Mouse (Mus musculus) kidney, embryonic 14.5 days (tissue): ENCODE data around the gene Zcchc7. TPM values are rescaled to one million over a fixed set of nuclear protein-coding genes. Genes with fewer than 3 reads are reported as not detected.

ENCODE experiments used
- ATAC-seq: fragments of 200-750 bp; cut with Nextera tagmentation; 2 replicates; pipeline ENCODE4 v1.8.0; 2017; ENCODE audit warnings: moderate number of reproducible peaks, mild to moderate bottlenecking, moderate TSS enrichment, moderate library complexity; ENCODE audit not compliant: low FRiP score, low TSS enrichment
- H3K27ac ChIP-seq: fragments of 300-500 bp; sonication (generic); 2 replicates; pipeline ENCODE4 v1.5.1; 2014; ENCODE audit warnings: low read depth, mild to moderate bottlenecking, low read length, moderate library complexity, mixed read lengths
- H3K27me3 ChIP-seq: fragments of 300-500 bp; sonication (generic); 2 replicates; pipeline ENCODE4 v1.6.1; 2014; ENCODE audit warnings: mild to moderate bottlenecking, low read length; ENCODE audit not compliant: control insufficient read depth, insufficient read depth
- H3K36me3 ChIP-seq: fragments of 300-500 bp; sonication (generic); 2 replicates; pipeline ENCODE4 v1.6.1; 2014; ENCODE audit warnings: low read length, mixed read lengths; ENCODE audit not compliant: control insufficient read depth, insufficient read depth
- H3K4me1 ChIP-seq: fragments of 300-500 bp; sonication (generic); 2 replicates; pipeline ENCODE4 v1.6.1; 2014; ENCODE audit warnings: low read length, mixed read lengths; ENCODE audit not compliant: control insufficient read depth, insufficient read depth
- H3K4me2 ChIP-seq: fragments of 300-500 bp; sonication (generic); replicated peaks from 2 replicates; pipeline ENCODE4 v1.6.1; 2014; ENCODE audit warnings: low read depth, mild to moderate bottlenecking, low read length
- H3K4me3 ChIP-seq: fragments of 300-500 bp; sonication (generic); 2 replicates; pipeline ENCODE4 v1.5.1; 2014; ENCODE audit warnings: mild to moderate bottlenecking, low read length
- H3K9ac ChIP-seq: fragments of 300-500 bp; sonication (generic); 2 replicates; pipeline ENCODE4 v1.6.1; 2014; ENCODE audit warnings: low read depth, mild to moderate bottlenecking, low read length, moderate library complexity
- H3K9me3 ChIP-seq: fragments of 300-500 bp; sonication (generic); 2 replicates; pipeline ENCODE4 v1.6.1; 2016; ENCODE audit warnings: low read length; ENCODE audit not compliant: control insufficient read depth
- WGBS: fragments of 180-500 bp; shearing (Covaris S2); extraction: QIAGEN DNeasy Blood & Tissue Kit; methylation state at CpG from one replicate; pipeline ENCODE4 v1.1.7; 2014; 5-methylcytosine and 5-hydroxymethylcytosine counted together
- polyA plus RNA-seq: library from polyadenylated mRNA; unstranded; fragments of >200 nt; fragmentation: Nextera tagmentation; extraction: Ambion mirVana; gene quantifications from 2 replicates; pipeline ENCODE4 v1.2.1, GENCODE M21; 2014

The Zcchc7 gene
- polyA plus RNA-seq, 1 experiment from 2014 or later, result 37.9 TPM

DNA sequence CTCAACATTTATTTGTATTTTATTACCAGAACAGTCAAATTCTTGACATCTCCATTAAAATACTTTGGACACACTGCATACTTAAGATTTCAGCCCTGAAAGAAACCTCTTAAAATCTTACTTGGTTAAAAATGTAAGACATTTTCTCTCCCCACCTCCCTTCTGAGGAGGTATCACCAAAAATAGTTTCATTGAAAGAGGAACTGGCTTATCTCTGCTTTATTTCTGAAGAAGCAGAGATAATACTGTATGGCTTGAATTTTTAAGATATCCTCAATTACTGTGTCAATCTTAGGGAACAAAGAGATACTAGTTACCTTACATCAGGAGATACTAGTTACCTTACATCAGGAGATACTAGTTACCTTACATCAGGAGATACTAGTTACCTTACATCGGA, 116.4 kb downstream of the Zcchc7 start:
- 98% methylated on average over 1 of the region's 1 CpGs for WGBS
- no peak for ATAC-seq
- H3K4me2 ChIP-seq, result no peak overlapping the region
- H3K27me3 ChIP-seq, result no peaks in the 10 kb centered on the region
- H3K4me3 ChIP-seq, result no peak overlapping the region
- no peak overlapping the region for H3K9ac ChIP-seq
- H3K4me1 ChIP-seq, result no peaks in the 10 kb centered on the region
- no peaks in the 10 kb centered on the region for H3K9me3 ChIP-seq
- H3K36me3 ChIP-seq, result no peaks in the 10 kb centered on the region
- no peak overlapping the region for H3K27ac ChIP-seq

DNA sequence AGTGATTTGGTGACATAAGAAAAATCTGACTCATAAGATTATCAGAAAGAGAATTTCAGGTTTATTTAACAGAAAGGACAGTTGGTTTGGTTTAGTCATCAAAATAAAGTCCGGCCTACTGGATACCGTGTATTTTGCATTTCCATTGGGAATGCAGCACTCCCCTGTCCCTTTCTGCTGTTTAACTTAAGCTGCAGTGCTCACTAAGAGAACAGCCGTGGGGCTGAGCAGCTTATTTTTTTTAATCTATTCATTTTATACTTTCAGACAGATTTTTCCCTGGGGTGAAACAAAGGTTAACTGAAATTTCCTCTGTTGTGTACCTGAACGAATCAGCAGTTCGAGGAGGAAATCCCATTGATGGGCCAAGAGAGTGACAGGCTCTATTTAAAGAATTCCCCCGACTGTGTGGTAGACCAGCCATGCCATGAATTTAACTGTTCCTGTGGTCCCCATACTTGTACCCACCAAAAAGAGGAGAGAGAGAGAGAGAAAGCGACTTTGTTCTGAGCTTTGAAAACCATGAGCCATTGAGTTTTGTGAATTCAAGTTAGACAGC, 124.5 kb downstream of the Zcchc7 start:
- WGBS, result 60% methylated on average over 7 of the region's 7 CpGs

DNA sequence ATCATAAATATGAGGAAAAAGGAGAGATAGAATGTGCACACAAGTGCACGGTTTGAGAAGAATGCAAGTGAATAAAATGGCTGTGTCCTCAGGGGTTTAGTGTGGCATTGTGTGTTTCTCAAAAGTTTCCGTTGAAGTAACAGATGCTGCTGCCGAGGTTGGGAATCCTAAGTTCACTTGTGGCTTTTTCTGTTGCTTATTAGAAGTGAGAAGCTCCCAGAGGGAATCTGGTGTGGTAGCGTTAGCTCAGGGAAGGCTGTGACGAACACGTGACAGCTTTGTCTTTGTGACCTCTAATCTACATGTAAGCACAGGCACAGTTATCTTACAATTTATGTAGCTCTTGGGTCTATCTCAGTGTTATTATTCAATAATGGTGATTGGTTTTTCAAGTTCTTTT, 130.5 kb downstream of the Zcchc7 start:
- WGBS, result 87% methylated on average over 6 of the region's 6 CpGs
- H3K9ac ChIP-seq, result no peak overlapping the region
- H3K27ac ChIP-seq, result no peak overlapping the region
- no peaks in the 10 kb centered on the region for H3K36me3 ChIP-seq
- no peaks in the 10 kb centered on the region for H3K27me3 ChIP-seq
- ATAC-seq, result no peak
- H3K4me3 ChIP-seq, result no peak overlapping the region
- H3K4me2 ChIP-seq, result no peak overlapping the region
- H3K9me3 ChIP-seq, result no peaks in the 10 kb centered on the region
- no peaks in the 10 kb centered on the region for H3K4me1 ChIP-seq

More for the DNA sequence above, 124.5 kb downstream of the Zcchc7 start:
- Histone ChIP-seq H3K27me3 (no peaks in the 10 kb centered on the region), H3K27ac (no peak overlapping the region), H3K4me3 (no peak overlapping the region), H3K4me1 (no peaks in the 10 kb centered on the region), H3K9ac (no peak overlapping the region), H3K9me3 (no peaks in the 10 kb centered on the region), H3K4me2 (no peak overlapping the region), H3K36me3 (no peaks in the 10 kb centered on the region)
- no peak for ATAC-seq

DNA sequence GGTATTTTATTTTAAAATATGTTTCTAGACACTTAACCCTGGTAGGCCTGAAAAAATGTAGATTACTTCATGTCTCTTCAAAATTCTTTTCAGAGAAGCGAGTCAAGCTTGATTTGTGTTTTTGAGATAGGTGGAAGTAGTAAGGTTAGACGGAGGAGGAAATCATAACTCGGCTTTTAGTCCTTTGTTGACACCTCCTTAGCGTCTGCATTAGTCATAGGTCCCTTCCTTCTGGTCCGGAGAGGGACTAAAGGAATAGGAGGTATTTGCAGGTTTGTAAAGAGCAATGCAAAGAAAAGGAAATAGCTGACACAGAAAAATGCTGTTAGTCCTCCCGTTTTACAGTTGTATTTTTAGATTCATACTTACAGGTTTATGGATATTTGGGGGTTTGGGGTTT, 135.7 kb downstream of the Zcchc7 start:
- Histone ChIP-seq H3K4me1 (no peaks in the 10 kb centered on the region), H3K27ac (no peak overlapping the region), H3K27me3 (no peaks in the 10 kb centered on the region), H3K4me3 (no peak overlapping the region), H3K9ac (no peak overlapping the region), H3K9me3 (no peaks in the 10 kb centered on the region), H3K36me3 (peaks cover 9% of the 10 kb centered on the region; the same call in 1 of the 2 replicates), H3K4me2 (no peak overlapping the region)
- no peak for ATAC-seq
- 59% methylated on average over 6 of the region's 6 CpGs for WGBS

DNA sequence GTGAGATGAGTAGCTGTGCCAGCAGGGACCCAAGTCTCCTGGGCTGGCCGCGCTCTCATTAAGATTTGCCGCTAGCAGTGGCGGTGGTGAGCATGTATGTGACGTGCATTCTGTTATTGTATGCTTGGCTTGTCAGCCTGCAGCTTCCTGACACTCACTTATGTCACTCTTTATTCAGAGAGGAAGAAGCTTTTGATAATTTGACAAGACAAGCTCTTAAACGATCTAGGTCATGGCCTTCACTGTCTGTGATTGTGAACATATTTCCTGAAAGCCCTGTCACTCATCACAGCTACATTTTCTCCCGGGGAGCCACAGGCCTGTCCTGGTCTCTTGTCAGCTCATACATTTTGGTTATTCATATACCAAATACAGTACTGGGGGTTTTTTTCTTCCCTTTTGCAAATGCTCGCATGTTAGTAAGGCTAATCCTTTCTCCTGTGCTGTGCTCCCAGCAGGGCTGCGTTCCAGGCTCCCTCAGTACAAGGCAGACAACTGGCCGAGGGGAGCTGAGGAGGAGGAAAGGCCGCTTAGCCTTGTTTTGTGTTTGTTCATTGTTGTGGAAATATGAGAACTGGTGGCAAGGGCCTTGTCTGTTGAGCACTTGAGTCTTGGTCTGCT, 150.1 kb downstream of the Zcchc7 start:
- H3K4me1 ChIP-seq, result no peaks in the 10 kb centered on the region
- ATAC-seq, result no peak
- no peak overlapping the region for H3K9ac ChIP-seq
- H3K27ac ChIP-seq, result no peak overlapping the region
- no peak overlapping the region for H3K4me3 ChIP-seq
- no peaks in the 10 kb centered on the region for H3K27me3 ChIP-seq
- no peaks in the 10 kb centered on the region for H3K36me3 ChIP-seq
- 68% methylated on average over 11 of the region's 11 CpGs for WGBS
- H3K4me2 ChIP-seq, result no peak overlapping the region
- H3K9me3 ChIP-seq, result no peaks in the 10 kb centered on the region

DNA sequence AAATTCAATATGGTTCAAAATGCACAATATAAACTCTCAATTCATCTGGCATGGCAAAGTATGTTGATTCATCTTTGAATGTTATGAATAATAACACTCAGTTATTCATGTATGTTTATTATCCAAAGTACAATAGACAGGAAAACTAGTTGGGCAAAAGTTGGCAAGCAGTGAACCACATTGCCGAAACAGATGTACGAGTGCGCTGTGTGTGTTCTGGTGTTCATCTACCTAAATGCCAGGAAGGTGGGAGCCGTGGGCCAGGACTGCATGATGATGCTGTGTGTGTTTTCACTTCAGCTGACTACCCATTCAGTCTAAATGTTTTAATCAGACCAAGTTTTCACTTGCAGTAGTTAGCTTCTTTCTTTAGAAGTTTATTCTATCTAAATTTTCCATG, 150.7 kb downstream of the Zcchc7 start:
- H3K4me3 ChIP-seq, result no peak overlapping the region
- H3K9me3 ChIP-seq, result no peaks in the 10 kb centered on the region
- H3K4me1 ChIP-seq, result no peaks in the 10 kb centered on the region
- H3K4me2 ChIP-seq, result no peak overlapping the region
- ATAC-seq, result no peak
- H3K9ac ChIP-seq, result no peak overlapping the region
- WGBS, result 81% methylated on average over 4 of the region's 4 CpGs
- no peak overlapping the region for H3K27ac ChIP-seq
- no peaks in the 10 kb centered on the region for H3K36me3 ChIP-seq
- H3K27me3 ChIP-seq, result no peaks in the 10 kb centered on the region

DNA sequence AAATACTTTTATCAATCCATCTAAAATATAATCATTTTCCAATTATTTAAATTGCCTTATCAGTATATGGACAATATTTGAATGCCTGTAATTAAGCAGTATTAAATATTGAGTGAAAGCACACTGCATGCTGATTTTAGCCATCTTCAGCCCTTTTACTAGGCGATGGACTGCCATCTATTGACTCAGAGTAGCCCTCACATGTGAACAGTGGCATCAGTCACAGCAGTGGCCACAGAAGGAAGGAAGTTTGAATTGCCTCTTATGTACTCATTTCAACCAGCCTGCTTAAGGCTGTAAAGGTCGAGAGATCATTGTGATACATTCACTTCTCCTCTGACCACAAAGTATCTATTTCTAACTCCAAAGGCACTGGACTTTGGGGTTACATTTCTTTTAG, 154.4 kb downstream of the Zcchc7 start:
- Histone ChIP-seq H3K27me3 (no peaks in the 10 kb centered on the region), H3K4me3 (no peak overlapping the region), H3K9ac (no peak overlapping the region), H3K4me2 (no peak overlapping the region), H3K27ac (no peak overlapping the region), H3K4me1 (no peaks in the 10 kb centered on the region), H3K36me3 (no peaks in the 10 kb centered on the region), H3K9me3 (no peaks in the 10 kb centered on the region)
- WGBS, result 69% methylated on average over 2 of the region's 2 CpGs
- ATAC-seq, result no peak

DNA sequence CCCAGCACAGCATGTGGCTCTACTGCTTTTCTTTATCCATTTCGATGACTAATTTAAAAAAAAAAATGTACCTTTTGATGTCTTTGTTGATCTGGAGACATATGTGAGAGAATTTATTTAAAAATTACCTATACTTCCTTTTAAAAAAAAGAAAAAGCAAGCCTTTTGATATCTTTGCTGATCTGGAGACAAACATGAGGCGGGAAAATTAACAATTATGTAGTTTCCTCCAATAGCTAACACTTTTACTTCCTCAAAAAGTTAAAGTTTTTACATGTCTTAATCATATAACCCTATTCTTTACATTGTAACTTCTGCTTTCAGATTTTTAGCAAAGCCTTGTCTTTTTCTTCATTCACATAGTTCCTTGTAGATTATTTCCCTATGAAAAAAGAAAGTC, 155.2 kb downstream of the Zcchc7 start:
- Histone ChIP-seq H3K27ac (no peak overlapping the region), H3K4me3 (no peak overlapping the region), H3K36me3 (no peaks in the 10 kb centered on the region), H3K27me3 (no peaks in the 10 kb centered on the region), H3K4me1 (no peaks in the 10 kb centered on the region), H3K9ac (no peak overlapping the region), H3K9me3 (no peaks in the 10 kb centered on the region), H3K4me2 (no peak overlapping the region)
- no peak for ATAC-seq
- WGBS, result 88% methylated on average over 2 of the region's 2 CpGs

DNA sequence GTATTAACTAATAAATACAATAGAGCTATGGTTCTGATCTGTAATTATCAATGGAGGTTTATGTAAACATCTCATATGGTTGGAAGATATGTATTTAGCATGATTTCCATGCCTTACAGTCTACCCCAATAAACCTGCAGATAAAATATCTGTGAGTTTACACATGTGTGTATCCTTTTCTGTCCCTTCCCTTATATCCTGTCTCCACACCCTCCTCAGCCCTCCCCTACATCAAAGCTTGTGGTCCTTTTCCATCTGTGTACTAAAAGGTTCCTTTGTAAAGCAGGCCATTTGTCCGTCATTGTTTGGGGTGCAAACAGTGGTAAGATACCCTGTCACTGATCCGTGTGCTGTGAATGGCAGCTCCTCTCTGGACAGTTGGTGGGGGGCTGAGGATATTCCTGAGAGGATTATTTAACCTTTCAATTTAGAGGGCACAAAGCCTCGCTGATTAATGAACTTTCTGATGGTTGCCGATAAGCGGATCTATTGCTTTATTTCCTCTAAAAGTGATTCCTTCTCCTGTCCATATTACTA, 161.7 kb downstream of the Zcchc7 start:
- Histone ChIP-seq H3K9me3 (no peaks in the 10 kb centered on the region), H3K27me3 (no peaks in the 10 kb centered on the region), H3K4me3 (no peak overlapping the region), H3K36me3 (no peaks in the 10 kb centered on the region), H3K9ac (no peak overlapping the region), H3K4me2 (no peak overlapping the region), H3K4me1 (no peaks in the 10 kb centered on the region), H3K27ac (no peak overlapping the region)
- no peak for ATAC-seq
- WGBS, result 68% methylated on average over 5 of the region's 5 CpGs
